Mouse (Mus musculus) neural tube, embryonic 10.5 days (tissue): ENCODE results near the gene Rbfox1.

ENCODE experiments used
- DNase-seq: peaks from one replicate; pipeline ENCODE4 v3.0.0-alpha.2; 2017; ENCODE audit warnings: low spot score; ENCODE audit errors: extremely low spot score

Rbfox1 gene

GRCm38 (mm10) chr16:7005478-7005877 lies 1120.3 kb downstream of the Rbfox1 start:
- peak; percentile 49 for DNase-seq

- no peak for DNase-seq
Observed at GRCm38 (mm10) chr16:7017310-7017709, 1132.2 kb downstream of the Rbfox1 start.

GRCm38 (mm10) chr16:7034231-7034630 lies 1149.1 kb downstream of the Rbfox1 start:
- no peak for DNase-seq

- DNase-seq: no peak
Observed at GRCm38 (mm10) chr16:7036566-7036965, 1151.4 kb downstream of the Rbfox1 start.

- DNase-seq: no peak
Observed at GRCm38 (mm10) chr16:7036988-7037387, 1151.8 kb downstream of the Rbfox1 start.

- DNase-seq: peak; percentile 54
Observed at GRCm38 (mm10) chr16:7038639-7039260, 1153.6 kb downstream of the Rbfox1 start.

- no peak for DNase-seq
Observed at GRCm38 (mm10) chr16:7039404-7040367, 1154.5 kb downstream of the Rbfox1 start.

- no peak for DNase-seq
Observed at GRCm38 (mm10) chr16:7040691-7041090, 1155.5 kb downstream of the Rbfox1 start.

GRCm38 (mm10) chr16:7047421-7047820 lies 1162.3 kb downstream of the Rbfox1 start:
- DNase-seq: no peak

- DNase-seq: peak; percentile 49
Observed at GRCm38 (mm10) chr16:7049162-7049971, 1164.2 kb downstream of the Rbfox1 start.

GRCm38 (mm10) chr16:7050945-7051344 lies 1165.8 kb downstream of the Rbfox1 start:
- no peak for DNase-seq

GRCm38 (mm10) chr16:7051991-7052390 lies 1166.8 kb downstream of the Rbfox1 start:
- DNase-seq: no peak

- DNase-seq: no peak
Observed at GRCm38 (mm10) chr16:7052408-7052807, 1167.3 kb downstream of the Rbfox1 start.

- no peak for DNase-seq
Observed at GRCm38 (mm10) chr16:7057789-7058188, 1172.6 kb downstream of the Rbfox1 start.

- no peak for DNase-seq
Observed at GRCm38 (mm10) chr16:7058556-7058955, 1173.4 kb downstream of the Rbfox1 start.

- DNase-seq: no peak
Observed at GRCm38 (mm10) chr16:7059596-7059995, 1174.4 kb downstream of the Rbfox1 start.

GRCm38 (mm10) chr16:7060864-7061263 lies 1175.7 kb downstream of the Rbfox1 start:
- no peak for DNase-seq

GRCm38 (mm10) chr16:7062512-7062911 lies 1177.4 kb downstream of the Rbfox1 start:
- DNase-seq: no peak

GRCm38 (mm10) chr16:7067109-7067508 lies 1182.0 kb downstream of the Rbfox1 start:
- DNase-seq: no peak

GRCm38 (mm10) chr16:7069599-7069998 lies 1184.4 kb downstream of the Rbfox1 start:
- no peak for DNase-seq

GRCm38 (mm10) chr16:7074786-7075185 lies 1189.6 kb downstream of the Rbfox1 start:
- DNase-seq: no peak

- DNase-seq: no peak
Observed at GRCm38 (mm10) chr16:7075749-7076148, 1190.6 kb downstream of the Rbfox1 start.
